ENCODE assay signal across 17 mouse cellular contexts in the genomic region with DNA sequence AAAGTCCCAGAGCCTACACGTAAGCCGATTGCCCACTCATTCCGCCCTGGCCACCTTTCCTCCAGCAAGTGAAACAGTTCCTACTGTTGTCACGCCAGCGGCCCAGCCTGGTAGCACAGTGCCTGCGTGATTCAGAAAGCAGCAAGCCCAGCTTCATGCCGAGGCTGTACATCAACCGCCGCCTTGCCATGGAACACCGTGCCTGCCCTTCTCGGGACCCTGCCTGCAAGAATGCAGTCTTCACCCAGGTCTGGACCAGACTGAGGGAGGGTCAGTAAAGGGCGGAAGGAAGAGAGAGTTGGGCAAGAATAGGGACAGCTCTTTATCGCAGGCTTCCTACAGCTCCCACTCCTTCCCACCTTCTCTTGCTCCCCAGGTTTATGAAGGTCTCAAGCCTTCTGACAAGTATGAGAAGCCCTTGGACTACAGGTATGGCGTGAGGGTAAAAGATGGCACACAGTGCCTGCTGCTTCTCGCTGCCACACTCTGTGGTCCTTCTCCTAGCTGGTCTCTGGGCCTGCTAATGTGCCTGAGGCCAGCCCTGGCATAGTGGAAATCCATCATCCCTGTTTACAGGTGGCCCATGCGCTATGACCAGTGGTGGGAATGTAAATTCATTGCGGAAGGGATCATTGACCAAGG.
"Had no signal": no experiment of that assay in that cellular context is flagged by ENCODE, and none has a peak within 500 bp of the region (broad histone marks: within the 10 kb centered on the region; RNA-seq: fewer than 3 reads in every experiment).

No protein-coding gene starts in this region.

- H3K9ac ChIP-seq: liver, postnatal 0 days; lung, embryonic 15.5 days; midbrain, embryonic 12.5 days; neural tube, embryonic 12.5 days; stomach, embryonic 15.5 days had no signal

- ATAC-seq: liver, postnatal 0 days; lung, postnatal 0 days had no signal

- H3K4me2 ChIP-seq: lung, embryonic 15.5 days; midbrain, embryonic 12.5 days; neural tube, embryonic 12.5 days; stomach, embryonic 15.5 days had no signal

- H3K27ac ChIP-seq: lung, embryonic 15.5 days; macrophage; midbrain, embryonic 12.5 days; neural tube, embryonic 12.5 days; stomach, embryonic 15.5 days; stomach, postnatal 0 days had no signal

- DNase-seq: liver, postnatal 0 days; lung, adult 2 months; lung, postnatal 14 days; lung, postnatal 36 days; midbrain, embryonic 14.5 days; right cerebral cortex, postnatal 14 days; thymus, adult 2 months; thymus, postnatal 25 days; thymus, postnatal 4 days had no signal

- H3K27me3 ChIP-seq: lung, embryonic 15.5 days; megakaryocyte, embryonic 14.5 days; neural tube, embryonic 12.5 days; stomach, embryonic 15.5 days had no signal

- H3K4me3 ChIP-seq: lung, embryonic 15.5 days; megakaryocyte, embryonic 14.5 days; midbrain, embryonic 12.5 days; neural tube, embryonic 12.5 days; stomach, embryonic 15.5 days had no signal

- H3K9me3 ChIP-seq: lung, embryonic 15.5 days; megakaryocyte, embryonic 14.5 days; midbrain, embryonic 12.5 days; neural tube, embryonic 12.5 days; stomach, embryonic 15.5 days had no signal
